Mouse (Mus musculus) heart, adult 2 months (tissue): Measurements from ENCODE around the gene Uba1.

Source experiments
- CTCF ChIP-seq: fragments of 200-600 bp; IDR thresholded peaks from 2 replicates; pipeline ENCODE4 v1.8.1; 2022; ENCODE audit warnings: antibody characterized with exemption, mild to moderate bottlenecking, moderate library complexity
- EP300 ChIP-seq: fragments of 200-500 bp; IDR thresholded peaks from 2 replicates; pipeline ENCODE4 v1.6.1; 2011; ENCODE audit warnings: low read depth, low read length, control low read depth; ENCODE audit not compliant: insufficient read depth
- POLR2A ChIP-seq: fragments of 200-500 bp; IDR thresholded peaks from 2 replicates; pipeline ENCODE4 v1.6.1; 2011; ENCODE audit warnings: mild to moderate bottlenecking, low read depth, low read length, control low read depth; ENCODE audit not compliant: insufficient read depth

DNA sequence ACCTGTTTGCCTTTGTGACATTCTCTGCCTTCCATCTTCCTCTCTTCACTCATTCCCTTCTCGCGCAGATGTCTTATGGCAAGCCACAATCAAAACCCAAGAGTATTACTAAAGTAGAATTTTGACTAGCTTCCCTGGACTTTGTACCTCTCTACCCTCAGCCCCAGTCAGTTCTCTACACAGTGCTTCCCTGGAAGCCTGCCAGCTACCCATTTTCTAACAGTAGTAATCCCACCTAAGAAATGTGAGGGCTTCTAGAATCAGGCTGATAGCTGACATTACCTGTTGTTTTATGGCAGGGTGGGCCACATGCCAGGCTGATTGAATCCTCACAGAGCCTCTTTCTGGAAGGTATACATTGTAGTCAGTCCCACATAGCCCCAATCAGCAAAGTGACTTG is 20.0 kb upstream of the Uba1 start:
- TF ChIP-seq CTCF, result no peak
- no peak for TF ChIP-seq POLR2A
- TF ChIP-seq EP300, result no peak
